Mouse (Mus musculus) C2C12 (cell line): ENCODE measurements around the gene Pcsk5. TPM values are rescaled to one million over a fixed set of nuclear protein-coding genes. Genes with fewer than 3 reads are reported as not detected.
"Not testable (repeated sequence)": the region's sequence is repeated elsewhere in the genome, so short reads cannot be mapped to it uniquely, and the experiment has no call there.

ENCODE experiments used
- H3K27me3 ChIP-seq: one replicate; pipeline ENCODE4 v1.6.1; 2011; ENCODE audit not compliant: control insufficient read depth, insufficient read depth, insufficient read length
- H3K36me3 ChIP-seq: one replicate; pipeline ENCODE4 v1.6.1; 2011; ENCODE audit not compliant: control insufficient read depth, insufficient read depth
- H3K4me3 ChIP-seq: one replicate; pipeline ENCODE4 v1.5.1; 2011; ENCODE audit warnings: mild to moderate bottlenecking, control low read depth; ENCODE audit not compliant: poor library complexity, insufficient read depth, severe bottlenecking
- H3K79me2 ChIP-seq: one replicate; pipeline ENCODE4 v1.6.1; 2011; ENCODE audit not compliant: control insufficient read depth, insufficient read depth
- H3K79me3 ChIP-seq: one replicate; pipeline ENCODE4 v1.6.1; 2011; ENCODE audit warnings: low read depth, control low read depth
- H3ac ChIP-seq: one replicate; pipeline ENCODE3; 2011; ENCODE audit warnings: low read depth; ENCODE audit not compliant: control insufficient read depth, insufficient read length
- CEBPB ChIP-seq: IDR thresholded peaks from one replicate; pipeline ENCODE4 v1.6.1; 2011; ENCODE audit warnings: low read depth, mild to moderate bottlenecking, control low read depth, moderate library complexity
- CTCF ChIP-seq: IDR thresholded peaks from one replicate; pipeline ENCODE4 v1.5.1; 2011; ENCODE audit not compliant: control insufficient read depth, insufficient read depth, insufficient read length
- FOSL1 ChIP-seq: IDR thresholded peaks from one replicate; pipeline ENCODE4 v1.8.0; 2011; ENCODE audit warnings: mild to moderate bottlenecking, low read length; ENCODE audit not compliant: poor library complexity, insufficient read depth, severe bottlenecking
- MAX ChIP-seq: IDR thresholded peaks from one replicate; pipeline ENCODE4 v1.6.1; 2011; ENCODE audit warnings: mild to moderate bottlenecking, control low read depth
- MYOD1 ChIP-seq: IDR thresholded peaks from one replicate; pipeline ENCODE4 v1.6.1; 2011; ENCODE audit warnings: low read depth; ENCODE audit not compliant: control insufficient read depth, insufficient read length
- MYOG ChIP-seq: IDR thresholded peaks from one replicate; pipeline ENCODE4 v1.6.1; 2011; ENCODE audit not compliant: control insufficient read depth, insufficient read length; ENCODE audit errors: extremely low read depth
- USF1 ChIP-seq: IDR thresholded peaks from one replicate; pipeline ENCODE4 v1.6.1; 2011; ENCODE audit warnings: low read depth, mild to moderate bottlenecking, control low read depth, moderate library complexity
- polyA plus RNA-seq: library from polyadenylated mRNA; unstranded; fragments of >200 nt; fragmentation: generic; extraction: Trizol; gene quantifications from one replicate; pipeline ENCODE4 v1.2.1, GENCODE M21; 2012; ENCODE audit warnings: missing spikeins

The Pcsk5 gene
- polyA plus RNA-seq, 1 experiment = not detected

GRCm38 (mm10) chr19:17491322-17491721 lies 346.1 kb downstream of the Pcsk5 start:
- no peaks in the 10 kb centered on the region for H3K36me3 ChIP-seq
- no peak for TF ChIP-seq FOSL1
- TF ChIP-seq CTCF = no peak
- no peak for TF ChIP-seq CEBPB
- no peak for TF ChIP-seq MYOG
- no peak for TF ChIP-seq MAX
- no peak for TF ChIP-seq USF1
- no peak for TF ChIP-seq MYOD1
- H3K79me3 ChIP-seq = no peaks in the 10 kb centered on the region
- H3K27me3 ChIP-seq = no peaks in the 10 kb centered on the region
- no peak overlapping the region for H3ac ChIP-seq
- no peak overlapping the region for H3K4me3 ChIP-seq
- no peaks in the 10 kb centered on the region for H3K79me2 ChIP-seq

- no peaks in the 10 kb centered on the region for H3K79me2 ChIP-seq
- no peaks in the 10 kb centered on the region for H3K36me3 ChIP-seq
- no peak overlapping the region for H3ac ChIP-seq
- H3K27me3 ChIP-seq = no peaks in the 10 kb centered on the region
- TF ChIP-seq MYOG (no peak), CEBPB (no peak), CTCF (no peak), MAX (no peak), MYOD1 (no peak), FOSL1 (no peak), USF1 (no peak)
- no peak overlapping the region for H3K4me3 ChIP-seq
- no peaks in the 10 kb centered on the region for H3K79me3 ChIP-seq
Observed at GRCm38 (mm10) chr19:17489866-17490141, 347.6 kb downstream of the Pcsk5 start.

GRCm38 (mm10) chr19:17489041-17489865 lies 348.2 kb downstream of the Pcsk5 start:
- no peaks in the 10 kb centered on the region for H3K79me2 ChIP-seq
- no peak overlapping the region for H3ac ChIP-seq
- H3K36me3 ChIP-seq = no peaks in the 10 kb centered on the region
- TF ChIP-seq MYOG (no peak), FOSL1 (no peak), CEBPB (no peak), MYOD1 (no peak), USF1 (no peak), CTCF (no peak), MAX (no peak)
- no peaks in the 10 kb centered on the region for H3K79me3 ChIP-seq
- H3K27me3 ChIP-seq = no peaks in the 10 kb centered on the region
- no peak overlapping the region for H3K4me3 ChIP-seq

- Histone ChIP-seq H3K4me3 (no peak overlapping the region), H3ac (no peak overlapping the region), H3K27me3 (no peaks in the 10 kb centered on the region), H3K79me3 (no peaks in the 10 kb centered on the region), H3K79me2 (no peaks in the 10 kb centered on the region), H3K36me3 (no peaks in the 10 kb centered on the region)
- TF ChIP-seq USF1 = no peak
- no peak for TF ChIP-seq MYOD1
- no peak for TF ChIP-seq CTCF
- TF ChIP-seq MYOG = no peak
- TF ChIP-seq FOSL1 = no peak
- TF ChIP-seq MAX = no peak
- no peak for TF ChIP-seq CEBPB
Observed at GRCm38 (mm10) chr19:17482126-17482790, 355.2 kb downstream of the Pcsk5 start.

GRCm38 (mm10) chr19:17479471-17479870 lies 358.0 kb downstream of the Pcsk5 start:
- H3K36me3 ChIP-seq = no peaks in the 10 kb centered on the region
- no peak overlapping the region for H3K4me3 ChIP-seq
- no peaks in the 10 kb centered on the region for H3K79me2 ChIP-seq
- peaks cover 3% of the 10 kb centered on the region for H3K27me3 ChIP-seq
- H3ac ChIP-seq = no peak overlapping the region
- no peak for TF ChIP-seq MYOG
- TF ChIP-seq USF1 = no peak
- TF ChIP-seq CEBPB = no peak
- no peak for TF ChIP-seq CTCF
- no peak for TF ChIP-seq FOSL1
- TF ChIP-seq MAX = no peak
- no peak for TF ChIP-seq MYOD1
- H3K79me3 ChIP-seq = no peaks in the 10 kb centered on the region

GRCm38 (mm10) chr19:17476021-17476420 lies 361.4 kb downstream of the Pcsk5 start:
- Histone ChIP-seq H3K4me3 (no peak overlapping the region), H3K36me3 (no peaks in the 10 kb centered on the region), H3K79me3 (no peaks in the 10 kb centered on the region), H3ac (no peak overlapping the region), H3K79me2 (no peaks in the 10 kb centered on the region), H3K27me3 (peaks cover 3% of the 10 kb centered on the region)
- TF ChIP-seq USF1 (no peak), MYOD1 (no peak), MYOG (no peak), FOSL1 (no peak), CTCF (no peak), CEBPB (no peak), MAX (no peak)

GRCm38 (mm10) chr19:17473138-17473537 lies 364.3 kb downstream of the Pcsk5 start:
- not testable (repeated sequence) for H3K27me3 ChIP-seq, H3ac ChIP-seq, H3K36me3 ChIP-seq, H3K79me2 ChIP-seq, H3K79me3 ChIP-seq, H3K4me3 ChIP-seq
